Mouse (Mus musculus) embryonic facial prominence, embryonic 11.5 days (tissue): ENCODE data around the gene Med12l. TPM values are rescaled to one million over a fixed set of nuclear protein-coding genes. Genes with fewer than 3 reads are reported as not detected.

Source experiments
- ATAC-seq: fragments of 200-750 bp; cut with Nextera tagmentation; replicated peaks from 2 replicates; pipeline ENCODE4 v1.8.0; 2017; ENCODE audit warnings: low read depth; ENCODE audit not compliant: insufficient number of reproducible peaks, low FRiP score, low TSS enrichment
- DNase-seq: peaks from one replicate; pipeline ENCODE4 v3.0.0-alpha.2; 2015; ENCODE audit warnings: low spot score
- H3K27ac ChIP-seq: fragments of 300-500 bp; sonication (generic); replicated peaks from 2 replicates; pipeline ENCODE4 v1.5.1; 2014; ENCODE audit warnings: mild to moderate bottlenecking, low read depth, low read length, control low read depth
- H3K27me3 ChIP-seq: fragments of 300-500 bp; sonication (generic); 2 replicates; pipeline ENCODE4 v1.6.1; 2014; ENCODE audit warnings: mild to moderate bottlenecking, low read length, moderate library complexity, mixed read lengths; ENCODE audit not compliant: control insufficient read depth, insufficient read depth
- H3K36me3 ChIP-seq: fragments of 300-500 bp; sonication (generic); replicated peaks from 2 replicates; pipeline ENCODE4 v1.6.1; 2014; ENCODE audit warnings: low read depth, mild to moderate bottlenecking, low read length, moderate library complexity, mixed read lengths; ENCODE audit not compliant: control insufficient read depth, insufficient read depth
- H3K4me1 ChIP-seq: fragments of 300-500 bp; sonication (generic); 2 replicates; pipeline ENCODE4 v1.6.1; 2014; ENCODE audit warnings: low read length, mixed read lengths; ENCODE audit not compliant: control insufficient read depth, insufficient read depth
- H3K4me2 ChIP-seq: fragments of 300-500 bp; sonication (generic); 2 replicates; pipeline ENCODE4 v1.6.1; 2014; ENCODE audit warnings: low read depth, mild to moderate bottlenecking, control low read depth, low read length, moderate library complexity
- H3K4me3 ChIP-seq: fragments of 300-500 bp; sonication (generic); 2 replicates; pipeline ENCODE4 v1.5.1; 2014; ENCODE audit warnings: low read depth, low read length, control low read depth
- H3K9ac ChIP-seq: fragments of 300-500 bp; sonication (generic); replicated peaks from 2 replicates; pipeline ENCODE4 v1.6.1; 2014; ENCODE audit warnings: mild to moderate bottlenecking, control low read depth, low read length
- H3K9me3 ChIP-seq: fragments of 300-500 bp; sonication (generic); replicated peaks from 2 replicates; pipeline ENCODE4 v1.6.1; 2016; ENCODE audit warnings: mild to moderate bottlenecking, low read length, inconsistent platforms, mixed read lengths; ENCODE audit not compliant: control insufficient read depth
- WGBS: fragments of 180-500 bp; shearing (Covaris S2); extraction: QIAGEN DNeasy Blood & Tissue Kit; methylation state at CpG from one replicate; pipeline ENCODE4 v1.1.7; 2014; 5-methylcytosine and 5-hydroxymethylcytosine counted together
- polyA plus RNA-seq: library from polyadenylated mRNA; unstranded; fragments of >200 nt; fragmentation: Nextera tagmentation; extraction: Ambion mirVana; gene quantifications from 2 replicates; pipeline ENCODE4 v1.2.1, GENCODE M21; 2014

The Med12l gene
- polyA plus RNA-seq, 1 experiment from 2014 or later: 2.2 TPM

DNA sequence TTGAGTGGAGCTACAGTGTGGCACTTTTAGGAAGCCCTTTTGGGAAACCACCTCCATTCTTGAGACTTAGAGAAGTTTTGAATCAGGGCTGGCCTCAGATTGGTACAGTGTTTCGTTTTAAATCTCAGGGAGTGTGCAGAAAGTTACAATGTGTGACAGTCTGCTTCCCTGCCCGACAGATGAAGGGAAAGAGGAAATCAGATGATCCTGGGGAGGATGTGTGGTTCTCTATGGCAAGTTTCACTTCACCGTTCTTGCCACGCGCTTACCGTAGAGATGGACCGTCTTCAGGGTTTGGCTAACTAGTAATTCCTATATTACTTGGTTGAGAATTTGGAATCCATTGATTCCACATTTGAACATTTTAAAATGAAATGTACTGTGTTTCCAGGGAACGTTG lies 206.2 kb downstream of the Med12l start:
- no peak for ATAC-seq
- H3K9me3 ChIP-seq: no peaks in the 10 kb centered on the region
- no peaks in the 10 kb centered on the region for H3K4me1 ChIP-seq
- no peak overlapping the region for H3K4me2 ChIP-seq
- no peak for DNase-seq
- H3K4me3 ChIP-seq: no peak overlapping the region
- no peaks in the 10 kb centered on the region for H3K27me3 ChIP-seq
- no peak overlapping the region for H3K27ac ChIP-seq
- no peaks in the 10 kb centered on the region for H3K36me3 ChIP-seq
- H3K9ac ChIP-seq: no peak overlapping the region
- WGBS: 90% methylated on average over 8 of the region's 8 CpGs

DNA sequence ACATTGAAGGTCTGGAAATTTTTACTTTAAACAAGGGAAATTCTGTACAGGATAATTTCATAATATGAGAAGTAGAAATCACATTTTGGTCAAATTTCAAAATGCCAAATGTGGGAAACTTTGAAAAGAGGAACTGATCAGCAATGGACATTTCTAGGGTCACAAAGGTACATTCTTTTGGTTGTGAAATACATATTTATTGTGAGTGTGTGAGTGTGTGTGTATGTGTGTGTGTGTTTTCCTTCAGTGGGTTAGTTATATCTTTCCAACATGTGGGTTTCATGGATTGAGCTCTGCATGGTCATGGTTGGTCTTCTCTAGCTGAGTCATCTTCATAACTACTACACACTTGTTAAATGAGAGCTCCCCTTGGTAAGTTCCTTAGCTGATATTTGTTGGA lies 206.8 kb downstream of the Med12l start:
- no peak for ATAC-seq
- H3K4me3 ChIP-seq: no peak overlapping the region
- no peaks in the 10 kb centered on the region for H3K4me1 ChIP-seq
- no peak overlapping the region for H3K9ac ChIP-seq
- no peaks in the 10 kb centered on the region for H3K9me3 ChIP-seq
- no peak for DNase-seq
- no peaks in the 10 kb centered on the region for H3K27me3 ChIP-seq
- H3K4me2 ChIP-seq: no peak overlapping the region
- H3K36me3 ChIP-seq: no peaks in the 10 kb centered on the region
- H3K27ac ChIP-seq: no peak overlapping the region

- no peak for DNase-seq
- Histone ChIP-seq H3K9me3 (no peaks in the 10 kb centered on the region), H3K4me3 (no peak overlapping the region), H3K9ac (no peak overlapping the region), H3K4me2 (no peak overlapping the region), H3K27me3 (no peaks in the 10 kb centered on the region), H3K4me1 (no peaks in the 10 kb centered on the region), H3K27ac (no peak overlapping the region), H3K36me3 (no peaks in the 10 kb centered on the region)
- no peak for ATAC-seq
- 92% methylated on average over 10 of the region's 10 CpGs for WGBS
Measured at GRCm38 (mm10) chr3:59217211-59217610, 211.6 kb downstream of the Med12l start.

DNA sequence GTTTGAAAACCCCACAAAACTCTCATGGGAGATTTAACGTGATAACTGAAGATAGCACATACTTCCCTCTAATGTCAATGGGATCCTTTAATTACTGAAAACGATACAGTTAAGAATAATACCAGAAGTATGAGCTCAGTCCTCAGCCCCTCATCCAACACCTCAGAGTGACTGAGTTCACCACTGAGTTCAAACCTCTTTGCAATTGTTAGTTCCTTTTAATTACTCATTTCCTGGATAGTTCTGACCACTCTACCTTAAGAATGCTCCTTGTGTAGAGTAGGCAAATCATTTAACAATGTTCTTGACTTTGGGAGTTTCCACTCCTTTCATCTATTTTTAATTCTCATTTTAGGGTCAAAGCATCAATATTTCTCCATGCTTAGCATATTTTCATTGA lies 213.7 kb downstream of the Med12l start:
- Histone ChIP-seq H3K9me3 (no peaks in the 10 kb centered on the region), H3K4me2 (no peak overlapping the region), H3K27me3 (no peaks in the 10 kb centered on the region), H3K4me1 (no peaks in the 10 kb centered on the region), H3K9ac (no peak overlapping the region), H3K27ac (no peak overlapping the region), H3K4me3 (no peak overlapping the region), H3K36me3 (no peaks in the 10 kb centered on the region)
- DNase-seq: no peak
- WGBS: 87% methylated on average over 2 of the region's 2 CpGs
- no peak for ATAC-seq

GRCm38 (mm10) chr3:59222303-59222702 lies 216.7 kb downstream of the Med12l start:
- WGBS: 86% methylated on average over 2 of the region's 2 CpGs
- H3K4me2 ChIP-seq: no peak overlapping the region

DNA sequence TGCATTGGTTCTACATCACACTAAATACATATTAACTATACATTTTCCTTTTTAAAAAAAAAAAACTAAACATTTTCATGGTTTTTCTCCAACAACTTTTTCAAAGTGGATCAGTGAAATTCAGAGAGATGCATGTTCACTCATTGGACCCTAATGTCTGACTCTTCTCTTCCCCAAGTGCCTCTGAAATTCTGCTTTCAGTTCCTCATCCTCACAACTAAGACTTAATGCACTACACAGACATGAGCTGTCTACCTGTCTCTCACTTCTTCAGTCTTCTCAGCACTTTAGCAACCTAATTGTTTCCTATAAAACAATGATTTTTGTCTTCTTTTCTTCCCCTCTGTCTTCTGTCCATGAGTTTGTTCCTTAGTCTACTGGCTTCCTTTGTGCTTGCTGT lies 219.8 kb downstream of the Med12l start:
- H3K4me2 ChIP-seq: no peak overlapping the region

More at GRCm38 (mm10) chr3:59222303-59222702, 216.7 kb downstream of the Med12l start:
- Histone ChIP-seq H3K4me1 (no peaks in the 10 kb centered on the region), H3K9ac (no peak overlapping the region), H3K27ac (no peak overlapping the region), H3K36me3 (no peaks in the 10 kb centered on the region), H3K9me3 (no peaks in the 10 kb centered on the region), H3K4me3 (no peak overlapping the region), H3K27me3 (no peaks in the 10 kb centered on the region)
- ATAC-seq: no peak
- no peak for DNase-seq

DNA sequence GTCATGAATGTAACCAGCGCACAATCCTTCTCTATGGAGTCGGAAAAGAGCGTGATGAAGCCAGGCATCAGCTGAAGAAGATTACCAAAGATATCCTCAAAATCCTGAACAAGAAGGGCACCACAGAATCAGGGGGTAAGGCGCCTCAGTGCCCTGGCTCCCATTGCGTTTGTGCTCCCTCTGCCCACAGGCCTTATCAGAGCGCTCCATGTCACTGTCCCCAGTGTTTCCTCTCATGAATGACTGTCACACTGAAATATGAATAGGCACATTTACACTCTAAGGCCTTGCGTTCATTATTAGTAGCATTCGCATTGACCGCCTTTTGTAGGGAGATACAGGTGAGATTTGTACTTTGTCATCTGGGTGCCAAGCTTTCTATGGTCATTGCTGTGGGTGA lies 222.1 kb downstream of the Med12l start:
- H3K4me2 ChIP-seq: no peak overlapping the region
- DNase-seq (no peak), ATAC-seq (no peak)
- no peaks in the 10 kb centered on the region for H3K36me3 ChIP-seq
- H3K27ac ChIP-seq: no peak overlapping the region
- no peaks in the 10 kb centered on the region for H3K9me3 ChIP-seq
- 90% methylated on average over 9 of the region's 9 CpGs for WGBS
- no peak overlapping the region for H3K9ac ChIP-seq
- no peaks in the 10 kb centered on the region for H3K4me1 ChIP-seq
- no peaks in the 10 kb centered on the region for H3K27me3 ChIP-seq
- no peak overlapping the region for H3K4me3 ChIP-seq

More for the DNA sequence above, 219.8 kb downstream of the Med12l start:
- DNase-seq (no peak), ATAC-seq (no peak)
- Histone ChIP-seq H3K27ac (no peak overlapping the region), H3K36me3 (no peaks in the 10 kb centered on the region), H3K9me3 (no peaks in the 10 kb centered on the region), H3K9ac (no peak overlapping the region), H3K27me3 (no peaks in the 10 kb centered on the region), H3K4me3 (no peak overlapping the region), H3K4me1 (no peaks in the 10 kb centered on the region)

- H3K9ac ChIP-seq: no peak overlapping the region
- DNase-seq: no peak
Measured at GRCm38 (mm10) chr3:59228730-59229551, 223.3 kb downstream of the Med12l start.

More at GRCm38 (mm10) chr3:59228730-59229551, 223.3 kb downstream of the Med12l start:
- Histone ChIP-seq H3K36me3 (no peaks in the 10 kb centered on the region), H3K27ac (no peak overlapping the region), H3K9me3 (no peaks in the 10 kb centered on the region), H3K4me2 (no peak overlapping the region), H3K4me1 (no peaks in the 10 kb centered on the region), H3K27me3 (no peaks in the 10 kb centered on the region), H3K4me3 (no peak overlapping the region)
- 55% methylated on average over 10 of the region's 10 CpGs for WGBS
- ATAC-seq: no peak
